Mouse (Mus musculus): ENCODE measurements at regions not wholly inside any gene's neighbourhood (a gene's known extent, or its start where the extent isn't known, plus 50 kb on each side); places are given as distances from the start of the nearest gene placed in this dataset.

DNA sequence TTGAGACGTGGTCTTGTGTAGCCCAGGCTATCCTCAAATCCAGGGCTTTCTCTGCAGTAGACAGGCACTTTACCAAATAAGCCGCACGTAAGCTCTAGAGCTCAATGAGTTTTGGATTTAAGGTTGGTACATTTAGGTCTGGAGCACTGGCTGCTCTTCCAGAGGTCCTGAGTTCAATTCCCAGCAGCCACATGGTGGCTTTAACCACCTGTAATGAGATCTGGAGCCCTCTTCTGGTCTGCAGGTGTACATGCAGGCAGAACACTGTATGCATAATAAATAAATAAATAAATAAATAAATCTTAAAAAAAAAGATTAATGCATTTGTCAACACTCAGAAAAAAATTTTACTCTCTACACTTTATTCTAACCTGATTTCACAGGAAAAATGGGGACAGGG, 74.9 kb upstream of the Lrig1 start:
- no peaks in the 10 kb centered on the region for H3K9me3 ChIP-seq (ENCODE audit: low read length)
- no peaks in the 10 kb centered on the region for H3K36me3 ChIP-seq (ENCODE audit: insufficient read depth)
- ATAC-seq: no peak
- no peak overlapping the region for H3K4me2 ChIP-seq (ENCODE audit: low read depth)
- no peak for DNase-seq
- no peak overlapping the region for H3K4me3 ChIP-seq (ENCODE audit: low read depth, low read length)
- no peaks in the 10 kb centered on the region for H3K27me3 ChIP-seq (ENCODE audit: insufficient read depth, low read length)
- H3K27ac ChIP-seq (ENCODE audit: low read depth, low read length): no peak overlapping the region
- TF ChIP-seq CTCF (IDR thresholded peaks at IDR 0.05; ENCODE audit: low read depth): peak; percentile 27; the same call in 1 of the 2 replicates
- WGBS: 97% methylated on average over 3 of the region's 3 CpGs
- peaks cover 9% of the 10 kb centered on the region; the same call in 1 of the 2 replicates for H3K4me1 ChIP-seq (ENCODE audit: insufficient read depth)
- H3K9ac ChIP-seq: no peak overlapping the region

DNA sequence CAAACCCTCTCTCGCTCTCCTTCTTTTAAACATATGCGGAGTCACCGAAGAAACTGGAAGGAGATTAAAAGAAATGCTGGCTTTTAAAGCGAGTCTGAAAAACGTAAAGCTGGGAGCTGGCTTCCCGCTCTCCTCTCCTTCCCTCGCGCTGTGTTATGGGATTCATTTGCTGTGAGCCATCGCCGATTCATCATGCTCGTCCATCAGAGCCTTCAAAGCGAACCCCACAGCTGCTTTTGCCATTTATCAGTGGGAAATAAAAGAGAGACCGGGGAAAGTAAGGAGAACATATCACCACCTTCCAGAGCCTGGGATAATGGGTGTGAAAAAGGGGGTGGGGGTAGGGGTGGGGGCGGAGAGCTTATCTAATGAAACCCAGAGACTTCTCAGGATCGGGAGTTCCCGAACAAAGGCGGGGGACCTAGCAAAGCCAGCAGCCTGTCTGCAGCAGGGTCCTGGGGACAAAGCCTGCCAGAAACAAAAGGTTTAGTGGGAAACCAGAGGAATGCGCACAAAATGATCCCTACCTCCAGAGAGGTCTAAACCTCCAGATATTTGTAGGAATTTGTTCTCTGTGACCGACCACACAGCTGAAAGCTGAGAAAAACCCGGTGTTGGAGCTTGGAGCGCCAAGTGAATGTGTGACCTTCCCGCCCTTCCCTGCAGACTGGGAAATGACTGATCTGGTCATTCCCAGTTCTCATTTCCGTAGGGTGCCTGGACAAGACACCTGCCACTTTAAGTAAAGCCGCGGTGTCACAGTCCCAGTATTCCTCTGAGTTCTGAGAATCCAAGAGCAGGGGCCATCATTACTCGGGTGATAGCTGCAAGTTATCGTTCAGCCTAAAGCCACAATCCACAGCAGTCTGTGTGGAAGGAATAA, 73.9 kb upstream of the Lrig1 start:
- TF ChIP-seq CTCF (IDR thresholded peaks at IDR 0.05; ENCODE audit: low read depth): no peak
- Histone ChIP-seq H3K36me3 (ENCODE audit: insufficient read depth) (no peaks in the 10 kb centered on the region), H3K9ac (peak overlapping the region; percentile 42), H3K4me2 (ENCODE audit: low read depth) (peak overlapping the region; percentile 53), H3K27me3 (ENCODE audit: insufficient read depth, low read length) (no peaks in the 10 kb centered on the region), H3K9me3 (ENCODE audit: low read length) (no peaks in the 10 kb centered on the region), H3K4me1 (ENCODE audit: insufficient read depth) (peaks cover 9% of the 10 kb centered on the region; the same call in 1 of the 2 replicates), H3K27ac (ENCODE audit: low read depth, low read length) (peak overlapping the region; percentile 58), H3K4me3 (ENCODE audit: low read depth, low read length) (peak overlapping the region; percentile 26)
- peak; percentile 64 for DNase-seq
- ATAC-seq: peak; percentile 59
- 3% methylated on average over 27 of the region's 27 CpGs for WGBS

DNA sequence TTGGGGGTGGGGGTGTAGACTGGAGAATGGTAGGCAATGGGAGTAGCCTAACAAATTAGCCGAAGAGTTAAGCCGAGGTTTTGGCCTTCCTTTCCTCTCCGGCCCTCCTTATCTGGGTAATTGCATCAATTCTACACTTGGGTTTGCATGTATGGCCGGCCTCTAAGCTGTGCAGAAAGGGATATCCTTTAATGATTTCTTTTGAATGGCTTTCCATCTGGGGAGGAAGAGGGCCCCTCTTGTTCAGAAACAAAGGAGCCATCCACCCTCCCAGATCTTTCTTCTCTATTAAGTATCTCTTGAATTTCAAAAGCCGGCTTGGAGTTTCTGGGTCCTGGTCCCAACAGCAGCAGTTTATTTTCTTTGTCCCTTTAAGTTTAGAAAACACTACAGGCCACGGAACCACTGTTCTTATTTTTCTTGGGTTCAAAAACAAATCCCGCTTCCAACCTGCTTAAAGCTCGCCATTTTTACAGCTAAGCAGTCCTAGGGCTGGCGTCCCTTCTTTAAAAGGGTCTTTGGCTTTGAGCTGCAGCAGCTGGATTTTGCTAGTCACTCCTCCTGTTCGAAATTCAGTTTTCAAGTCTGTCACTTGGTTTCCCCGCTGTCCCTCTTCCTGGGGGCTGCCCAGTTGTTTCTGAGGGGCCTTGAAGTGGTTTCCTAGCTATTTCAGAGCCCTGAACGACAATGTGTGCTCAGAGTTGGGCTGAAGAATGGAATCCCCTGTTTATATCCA, 73.1 kb upstream of the Lrig1 start:
- no peak for TF ChIP-seq CTCF (IDR thresholded peaks at IDR 0.05; ENCODE audit: low read depth)
- Histone ChIP-seq H3K4me3 (ENCODE audit: low read depth, low read length) (peak overlapping the region; percentile 26; the same call in 1 of the 2 replicates), H3K4me2 (ENCODE audit: low read depth) (peak overlapping the region; percentile 53), H3K9me3 (ENCODE audit: low read length) (no peaks in the 10 kb centered on the region), H3K4me1 (ENCODE audit: insufficient read depth) (peaks cover 9% of the 10 kb centered on the region; the same call in 1 of the 2 replicates), H3K36me3 (ENCODE audit: insufficient read depth) (no peaks in the 10 kb centered on the region), H3K27ac (ENCODE audit: low read depth, low read length) (peak overlapping the region; percentile 58), H3K9ac (peak overlapping the region; percentile 42), H3K27me3 (ENCODE audit: insufficient read depth, low read length) (no peaks in the 10 kb centered on the region)
- DNase-seq (no peak), ATAC-seq (peak; percentile 49)
- 16% methylated on average over 12 of the region's 12 CpGs for WGBS

GRCm38 (mm10) chr6:94772391-94772790, 72.4 kb upstream of the Lrig1 start:
- no peaks in the 10 kb centered on the region for H3K36me3 ChIP-seq (ENCODE audit: insufficient read depth)
- no peak overlapping the region for H3K27ac ChIP-seq (ENCODE audit: low read depth, low read length)
- H3K9ac ChIP-seq: no peak overlapping the region
- H3K4me3 ChIP-seq (ENCODE audit: low read depth, low read length): no peak overlapping the region
- no peak for TF ChIP-seq CTCF (IDR thresholded peaks at IDR 0.05; ENCODE audit: low read depth)
- 37% methylated on average over 7 of the region's 7 CpGs for WGBS
- DNase-seq: no peak
- no peaks in the 10 kb centered on the region for H3K9me3 ChIP-seq (ENCODE audit: low read length)
- peaks cover 9% of the 10 kb centered on the region; the same call in 1 of the 2 replicates for H3K4me1 ChIP-seq (ENCODE audit: insufficient read depth)
- H3K27me3 ChIP-seq (ENCODE audit: insufficient read depth, low read length): no peaks in the 10 kb centered on the region
- no peak overlapping the region for H3K4me2 ChIP-seq (ENCODE audit: low read depth)
- no peak for ATAC-seq

DNA sequence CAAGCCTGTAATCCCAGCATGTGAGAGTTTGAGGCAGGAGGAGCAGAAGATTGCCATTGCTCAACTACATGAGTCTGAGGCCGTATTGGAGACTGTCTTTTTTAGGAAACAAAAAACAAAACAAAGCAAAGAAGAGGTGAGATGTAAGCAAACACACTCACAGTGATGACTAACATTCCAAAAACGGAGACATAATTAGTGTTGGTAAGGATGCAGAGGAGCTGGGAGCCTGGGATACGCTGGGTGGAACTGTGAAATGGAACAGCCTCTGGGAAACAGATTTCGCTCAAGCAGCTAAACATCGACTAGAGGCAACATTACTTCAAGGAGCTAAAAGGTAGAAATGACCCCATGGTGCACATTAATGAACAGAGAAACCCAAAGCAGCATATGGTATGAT, 68.3 kb upstream of the Lrig1 start:
- 54% methylated on average over 5 of the region's 5 CpGs for WGBS
- DNase-seq: no peak

GRCm38 (mm10) chr6:94765724-94766123, 65.8 kb upstream of the Lrig1 start:
- no peak for TF ChIP-seq CTCF (IDR thresholded peaks at IDR 0.05; ENCODE audit: low read depth)
- no peak for ATAC-seq
- H3K27ac ChIP-seq (ENCODE audit: low read depth, low read length): no peak overlapping the region
- WGBS: 88% methylated on average over 6 of the region's 6 CpGs
- no peaks in the 10 kb centered on the region for H3K9me3 ChIP-seq (ENCODE audit: low read length)
- no peak for DNase-seq
- H3K4me1 ChIP-seq (ENCODE audit: insufficient read depth): no peaks in the 10 kb centered on the region
- no peaks in the 10 kb centered on the region for H3K27me3 ChIP-seq (ENCODE audit: insufficient read depth, low read length)
- H3K4me3 ChIP-seq (ENCODE audit: low read depth, low read length): no peak overlapping the region
- no peaks in the 10 kb centered on the region for H3K36me3 ChIP-seq (ENCODE audit: insufficient read depth)
- no peak overlapping the region for H3K9ac ChIP-seq
- H3K4me2 ChIP-seq (ENCODE audit: low read depth): no peak overlapping the region

More for the DNA sequence above, 68.3 kb upstream of the Lrig1 start:
- Histone ChIP-seq H3K27me3 (ENCODE audit: insufficient read depth, low read length) (no peaks in the 10 kb centered on the region), H3K36me3 (ENCODE audit: insufficient read depth) (no peaks in the 10 kb centered on the region), H3K4me1 (ENCODE audit: insufficient read depth) (0 out of 2 replicates have a peak, but pooled peaks cover 2% of the 10 kb centered on the region), H3K9me3 (ENCODE audit: low read length) (no peaks in the 10 kb centered on the region), H3K4me2 (ENCODE audit: low read depth) (no peak overlapping the region), H3K9ac (no peak overlapping the region), H3K4me3 (ENCODE audit: low read depth, low read length) (no peak overlapping the region), H3K27ac (ENCODE audit: low read depth, low read length) (no peak overlapping the region)
- ATAC-seq: no peak
- TF ChIP-seq CTCF (IDR thresholded peaks at IDR 0.05; ENCODE audit: low read depth): no peak

DNA sequence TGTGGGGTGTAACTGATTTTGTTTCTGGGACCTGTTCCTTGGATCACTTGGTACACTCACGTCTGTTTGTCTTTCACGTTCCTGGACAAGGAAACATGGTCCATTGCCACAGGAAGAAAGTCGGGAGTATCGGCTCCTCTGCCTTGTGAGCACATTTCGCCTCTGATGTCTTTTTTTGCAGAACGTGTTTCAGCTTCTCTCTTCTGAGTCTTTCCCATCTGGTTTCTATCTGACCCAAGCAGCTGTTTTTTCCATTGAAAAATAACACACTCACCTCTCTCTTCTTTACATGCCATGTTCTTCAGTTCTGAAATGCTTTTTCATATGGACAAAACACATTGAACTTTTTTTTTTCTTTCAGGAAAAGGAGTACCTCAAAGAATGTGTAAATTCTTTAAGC, 61.4 kb upstream of the Lrig1 start:
- ATAC-seq (no peak), DNase-seq (no peak)
- no peak overlapping the region for H3K27ac ChIP-seq (ENCODE audit: low read depth, low read length)
- whole genome bisulfite sequencing: 84% methylated on average over 6 of the region's 6 CpGs
- no peaks in the 10 kb centered on the region for H3K36me3 ChIP-seq (ENCODE audit: insufficient read depth)
- no peak for TF ChIP-seq CTCF (IDR thresholded peaks at IDR 0.05; ENCODE audit: low read depth)
- no peaks in the 10 kb centered on the region for H3K9me3 ChIP-seq (ENCODE audit: low read length)
- no peak overlapping the region for H3K4me3 ChIP-seq (ENCODE audit: low read depth, low read length)
- H3K4me2 ChIP-seq (ENCODE audit: low read depth): no peak overlapping the region
- no peaks in the 10 kb centered on the region for H3K27me3 ChIP-seq (ENCODE audit: insufficient read depth, low read length)
- no peaks in the 10 kb centered on the region for H3K4me1 ChIP-seq (ENCODE audit: insufficient read depth)
- no peak overlapping the region for H3K9ac ChIP-seq
